Mouse (Mus musculus) kidney, postnatal 0 days (tissue): ENCODE data around the gene Cfap97d2. TPM values are rescaled to one million over a fixed set of nuclear protein-coding genes. Genes with fewer than 3 reads are reported as not detected.

ENCODE experiments used
- ATAC-seq: fragments of 200-750 bp; cut with Nextera tagmentation; replicated peaks from 2 replicates; pipeline ENCODE4 v1.8.0; 2017; ENCODE audit warnings: low read depth, moderate number of reproducible peaks, moderate TSS enrichment, moderate library complexity; ENCODE audit not compliant: low FRiP score
- DNase-seq: peaks from one replicate; pipeline ENCODE4 v3.0.0-alpha.2; 2016; ENCODE audit warnings: low spot score
- H3K27ac ChIP-seq: fragments of 300-500 bp; sonication (generic); 2 replicates; pipeline ENCODE4 v1.5.1; 2014; ENCODE audit warnings: mild to moderate bottlenecking
- H3K27me3 ChIP-seq: fragments of 300-500 bp; sonication (generic); 2 replicates; pipeline ENCODE4 v1.6.1; 2014; ENCODE audit warnings: low read length, mixed read lengths; ENCODE audit not compliant: insufficient read depth
- H3K36me3 ChIP-seq: fragments of 300-500 bp; sonication (generic); 2 replicates; pipeline ENCODE4 v1.6.1; 2014; ENCODE audit warnings: low read length, mixed read lengths; ENCODE audit not compliant: insufficient read depth
- H3K4me1 ChIP-seq: fragments of 300-500 bp; sonication (generic); replicated peaks from 2 replicates; pipeline ENCODE4 v1.6.1; 2014; ENCODE audit warnings: antibody characterized with exemption, low read length, mixed read lengths; ENCODE audit not compliant: insufficient read depth
- H3K4me2 ChIP-seq: fragments of 300-500 bp; sonication (generic); 2 replicates; pipeline ENCODE4 v1.6.1; 2014; ENCODE audit warnings: mild to moderate bottlenecking, low read length, moderate library complexity, mixed read lengths
- H3K4me3 ChIP-seq: fragments of 300-500 bp; sonication (generic); replicated peaks from 2 replicates; pipeline ENCODE4 v1.5.1; 2014; ENCODE audit warnings: low read depth, low read length
- H3K9ac ChIP-seq: fragments of 300-500 bp; sonication (generic); 2 replicates; pipeline ENCODE4 v1.6.1; 2014; ENCODE audit warnings: low read depth, low read length
- H3K9me3 ChIP-seq: fragments of 300-500 bp; sonication (generic); replicated peaks from 2 replicates; pipeline ENCODE4 v1.6.1; 2016; ENCODE audit warnings: low read length, inconsistent platforms, mixed read lengths
- CTCF ChIP-seq: IDR thresholded peaks from 2 replicates; pipeline ENCODE4 v1.5.1; 2016; ENCODE audit warnings: antibody characterized with exemption, low read depth, mild to moderate bottlenecking, moderate library complexity
- WGBS: fragments of 180-500 bp; shearing (Covaris S2); extraction: QIAGEN DNeasy Blood & Tissue Kit; methylation state at CpG from one replicate; pipeline ENCODE4 v1.1.7; 2014; 5-methylcytosine and 5-hydroxymethylcytosine counted together
- polyA plus RNA-seq: library from polyadenylated mRNA; unstranded; fragments of >200 nt; fragmentation: Nextera tagmentation; extraction: Ambion mirVana; gene quantifications from 2 replicates; pipeline ENCODE4 v1.2.1, GENCODE M21; 2015

Gene Cfap97d2
- not detected in 2 replicates for polyA plus RNA-seq

DNA sequence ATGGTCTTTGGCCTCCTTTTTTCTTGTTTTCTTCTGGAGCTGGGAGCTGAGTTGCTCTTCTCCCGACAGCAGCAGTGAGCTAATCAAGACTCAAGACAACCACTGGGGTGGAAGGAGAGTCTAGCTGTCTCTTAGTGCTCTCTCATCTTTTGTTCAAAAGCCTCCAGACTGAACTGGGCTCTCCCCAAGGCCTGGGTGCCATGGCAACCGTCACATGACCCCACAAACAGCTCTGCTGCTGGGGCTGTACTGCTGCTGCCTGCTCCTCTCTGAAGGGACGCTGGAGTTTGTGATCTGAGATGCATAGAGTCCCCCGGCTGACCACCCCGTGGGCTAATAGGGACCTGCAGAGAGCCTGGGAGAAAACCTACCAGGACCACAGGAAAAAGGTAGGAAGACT lies at the start of gene Cfap97d2:
Gene Cfap97d2, plus strand, starts transcription at position 222 of the 400 bp plus-strand sequence.
- ATAC-seq: 0 out of 2 replicates have a peak, but pooled peaks have one; percentile 61
- 6% methylated on average over 5 of the region's 5 CpGs for WGBS
- no peak within 1 kb of the TSS for H3K4me2 ChIP-seq

DNA sequence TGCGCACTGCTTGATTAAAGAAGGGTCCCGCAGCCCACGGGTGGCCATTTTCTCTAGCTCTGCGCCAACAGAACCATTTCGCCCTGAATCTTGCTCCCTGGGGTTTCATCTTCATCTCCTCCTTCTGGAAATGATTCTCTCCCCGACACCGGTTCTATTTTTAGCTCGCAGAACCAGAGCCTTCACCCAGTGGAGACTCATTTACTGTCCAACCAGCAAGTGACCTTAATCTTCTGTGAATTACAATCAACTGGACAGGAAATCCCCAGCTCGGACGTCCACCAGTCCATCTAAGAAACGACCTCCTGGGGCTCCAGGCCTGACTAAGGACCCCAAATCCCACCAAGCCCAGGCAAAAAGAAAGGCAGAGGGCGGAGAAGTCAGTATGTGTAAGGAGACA lies 48.2 kb upstream of the Cfap97d2 start:
- DNase-seq (no peak), ATAC-seq (no peak)
- no peak for TF ChIP-seq CTCF
- Histone ChIP-seq H3K4me2 (no peak overlapping the region), H3K9me3 (no peaks in the 10 kb centered on the region), H3K27ac (no peak overlapping the region), H3K4me3 (no peak overlapping the region), H3K4me1 (peaks cover 9% of the 10 kb centered on the region; the same call in 1 of the 2 replicates), H3K27me3 (no peaks in the 10 kb centered on the region), H3K9ac (no peak overlapping the region), H3K36me3 (no peaks in the 10 kb centered on the region)
- 67% methylated on average over 12 of the region's 12 CpGs for WGBS

More for the DNA sequence above, at the start of gene Cfap97d2:
- Histone ChIP-seq H3K4me3 (no peak within 1 kb of the TSS), H3K9ac (no peak within 1 kb of the TSS), H3K36me3 (no peaks in the 10 kb centered on the region), H3K27me3 (no peaks in the 10 kb centered on the region), H3K4me1 (no peaks in the 10 kb centered on the region), H3K9me3 (no peaks in the 10 kb centered on the region), H3K27ac (no peak within 1 kb of the TSS)
- TF ChIP-seq CTCF: no peak
- peak; percentile 58 for DNase-seq

DNA sequence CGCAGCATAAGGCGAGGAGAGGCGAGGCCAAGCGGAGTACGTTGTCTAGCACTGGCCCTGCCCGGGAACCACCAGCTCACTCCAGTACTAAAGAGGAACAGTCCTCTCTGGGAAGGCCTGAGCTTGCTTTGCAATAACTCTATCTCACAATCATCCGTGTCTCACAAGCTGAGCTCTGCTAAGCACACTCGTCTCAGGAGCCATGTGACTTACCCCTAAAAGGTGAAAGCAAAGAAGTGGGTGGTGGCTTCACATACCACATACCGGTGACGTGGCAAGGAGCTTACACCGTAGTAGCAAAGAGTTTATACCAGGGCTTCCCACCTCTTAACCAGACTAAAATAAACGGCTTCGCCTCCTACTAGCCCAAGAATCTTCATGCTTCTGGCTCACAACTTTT lies 45.4 kb upstream of the Cfap97d2 start:
- TF ChIP-seq CTCF: no peak
- ATAC-seq: no peak
- WGBS: 80% methylated on average over 13 of the region's 13 CpGs

DNA sequence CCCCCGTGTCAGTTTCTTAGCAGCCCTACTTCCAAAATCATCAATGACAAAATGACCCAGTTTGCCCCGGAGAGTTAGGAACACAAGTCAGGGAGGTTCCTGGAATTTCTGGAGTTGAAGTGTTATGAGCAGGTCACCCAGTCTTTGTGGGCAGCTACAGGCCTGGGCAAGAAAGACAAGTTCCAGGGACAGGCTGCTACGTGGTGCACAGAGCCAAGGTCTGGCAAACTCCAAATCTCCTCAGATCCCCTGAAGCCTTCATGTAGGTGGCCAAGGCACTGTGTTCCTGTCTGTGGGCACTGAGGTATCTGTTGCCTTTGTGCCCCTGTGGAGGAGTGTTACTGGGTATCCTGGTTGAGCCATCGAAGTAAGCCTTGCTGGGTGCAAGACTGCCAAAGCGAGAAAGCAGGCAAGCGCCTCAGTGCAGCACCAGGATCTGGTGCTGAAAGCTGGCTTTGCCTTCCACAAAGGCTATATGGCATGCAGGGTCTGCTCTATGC lies 40.9 kb upstream of the Cfap97d2 start:
- Histone ChIP-seq H3K4me2 (no peak overlapping the region), H3K4me3 (no peak overlapping the region), H3K36me3 (no peaks in the 10 kb centered on the region), H3K27me3 (no peaks in the 10 kb centered on the region), H3K27ac (no peak overlapping the region), H3K9ac (no peak overlapping the region), H3K9me3 (no peaks in the 10 kb centered on the region), H3K4me1 (peaks cover 8% of the 10 kb centered on the region)
- TF ChIP-seq CTCF: no peak
- no peak for DNase-seq
- no peak for ATAC-seq
- WGBS: 79% methylated on average over 6 of the region's 6 CpGs

More for the DNA sequence above, 45.4 kb upstream of the Cfap97d2 start:
- Histone ChIP-seq H3K9ac (no peak overlapping the region), H3K4me1 (no peaks in the 10 kb centered on the region), H3K9me3 (no peaks in the 10 kb centered on the region), H3K27me3 (no peaks in the 10 kb centered on the region), H3K36me3 (no peaks in the 10 kb centered on the region), H3K4me2 (no peak overlapping the region), H3K27ac (no peak overlapping the region), H3K4me3 (no peak overlapping the region)
- no peak for DNase-seq

DNA sequence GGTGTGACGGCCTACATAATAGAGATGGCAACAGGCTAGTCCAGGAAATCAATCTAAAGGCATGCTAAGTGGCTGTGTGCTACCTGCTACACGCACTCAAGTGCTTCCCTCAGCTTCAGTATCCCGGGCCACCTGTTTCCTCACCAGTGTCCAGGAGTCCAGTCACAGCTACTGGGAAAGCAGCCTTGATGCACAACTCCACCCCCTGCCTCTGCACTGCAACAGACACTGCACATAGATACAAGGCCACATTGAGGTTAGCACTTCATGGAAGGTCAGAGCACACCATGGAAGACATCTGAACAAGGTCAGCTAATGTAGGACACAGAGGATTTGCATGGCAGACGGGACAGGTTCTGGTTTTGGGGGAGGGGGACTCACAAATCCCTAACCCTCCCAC lies 40.2 kb upstream of the Cfap97d2 start:
- H3K4me1 ChIP-seq: peaks cover 13% of the 10 kb centered on the region

DNA sequence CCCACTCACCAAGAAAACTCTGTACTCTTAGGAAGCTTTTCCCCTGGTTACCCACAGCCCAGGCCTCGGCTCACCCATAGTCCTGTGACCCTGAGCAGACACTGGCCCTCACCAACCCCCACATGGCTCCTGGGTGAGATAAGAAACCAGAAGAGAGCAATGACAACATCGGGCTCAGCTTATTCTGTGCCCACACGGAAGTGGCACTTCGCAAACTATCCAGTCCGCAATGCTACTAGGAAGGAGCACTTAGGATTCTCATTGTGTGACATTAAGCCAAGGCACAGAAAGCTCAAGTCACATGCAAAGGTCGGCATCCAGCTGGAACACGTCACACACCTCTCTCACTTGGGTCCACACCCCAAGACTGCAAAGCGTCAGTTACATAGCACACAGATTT lies 39.7 kb upstream of the Cfap97d2 start:
- H3K9me3 ChIP-seq: no peaks in the 10 kb centered on the region
- TF ChIP-seq CTCF: no peak
- no peak overlapping the region for H3K4me2 ChIP-seq
- H3K27ac ChIP-seq: no peak overlapping the region
- ATAC-seq (no peak), DNase-seq (no peak)
- peaks cover 13% of the 10 kb centered on the region for H3K4me1 ChIP-seq
- no peak overlapping the region for H3K4me3 ChIP-seq
- no peaks in the 10 kb centered on the region for H3K27me3 ChIP-seq
- no peak overlapping the region for H3K9ac ChIP-seq
- WGBS: 55% methylated on average over 8 of the region's 8 CpGs
- no peaks in the 10 kb centered on the region for H3K36me3 ChIP-seq

More for the DNA sequence above, 40.2 kb upstream of the Cfap97d2 start:
- Histone ChIP-seq H3K9ac (no peak overlapping the region), H3K4me3 (no peak overlapping the region), H3K36me3 (no peaks in the 10 kb centered on the region), H3K27ac (no peak overlapping the region), H3K4me2 (no peak overlapping the region), H3K27me3 (no peaks in the 10 kb centered on the region), H3K9me3 (no peaks in the 10 kb centered on the region)
- no peak for TF ChIP-seq CTCF
- WGBS: 85% methylated on average over 4 of the region's 4 CpGs
- no peak for ATAC-seq
- DNase-seq: no peak

DNA sequence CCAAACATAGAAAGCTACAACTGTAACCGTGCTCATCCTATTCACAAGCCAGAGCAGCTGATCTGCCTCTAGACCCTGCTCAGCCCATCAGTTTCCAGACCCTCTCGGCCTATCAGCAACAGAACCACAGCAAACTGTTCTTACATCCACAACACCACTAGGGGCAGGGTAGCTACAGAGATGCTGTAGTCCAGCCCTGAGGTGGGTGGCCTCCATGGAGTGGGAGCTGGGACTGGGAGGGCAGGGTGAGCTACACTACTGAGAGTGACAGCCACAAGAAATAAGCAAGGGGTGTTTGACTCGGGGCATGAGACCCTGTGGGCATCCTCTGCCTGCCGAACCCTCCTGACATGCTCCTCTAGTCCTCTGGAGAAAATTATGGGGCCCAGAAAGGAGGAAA lies 37.8 kb upstream of the Cfap97d2 start:
- Histone ChIP-seq H3K36me3 (no peaks in the 10 kb centered on the region), H3K4me1 (peaks cover 13% of the 10 kb centered on the region), H3K27ac (peak overlapping the region; percentile 83), H3K9me3 (no peaks in the 10 kb centered on the region), H3K4me2 (no peak overlapping the region), H3K9ac (no peak overlapping the region), H3K4me3 (no peak overlapping the region), H3K27me3 (no peaks in the 10 kb centered on the region)
- whole genome bisulfite sequencing: 72% methylated on average over 4 of the region's 4 CpGs
- ATAC-seq: peak; percentile 57; the same call in 1 of the 2 replicates
- TF ChIP-seq CTCF: peak; percentile 64
- peak; percentile 68 for DNase-seq
